Mouse (Mus musculus): Measurements from ENCODE around the gene Cdk19.
"Not testable (repeated sequence)": the region's sequence is repeated elsewhere in the genome, so short reads cannot be mapped to it uniquely, and the experiment has no call there.

The Cdk19 gene

DNA sequence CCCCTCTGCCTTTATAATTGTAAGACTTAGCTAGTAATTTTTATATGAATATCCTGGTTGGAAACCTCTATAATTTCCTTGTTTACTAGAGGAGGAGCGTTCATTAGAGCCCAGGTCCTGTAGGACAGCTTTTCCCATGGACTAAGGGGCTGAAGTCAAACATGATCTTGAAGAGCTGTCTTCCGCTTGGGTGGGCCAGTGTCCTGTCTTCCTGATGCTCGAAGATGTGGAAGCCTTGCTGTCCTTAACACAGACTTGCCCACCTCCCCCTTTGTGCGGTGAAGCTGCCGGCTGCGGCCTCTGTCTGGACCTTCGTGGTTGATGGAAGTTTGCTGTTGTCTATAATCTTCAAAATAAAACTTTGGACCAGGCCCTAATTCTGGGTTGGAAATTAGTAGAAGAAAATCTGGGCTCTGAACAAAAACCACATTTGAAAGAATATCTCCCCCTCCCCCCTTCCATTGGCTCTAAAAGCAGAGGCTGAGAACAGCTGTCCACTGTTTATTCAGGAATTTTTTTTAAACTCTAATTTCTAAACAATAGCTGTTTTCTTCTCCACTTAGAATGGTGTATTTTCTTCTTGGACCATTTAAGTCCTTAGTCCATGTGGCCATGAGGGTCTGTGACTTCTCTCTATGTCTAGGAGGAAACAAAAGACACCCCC, 184.1 kb downstream of the Cdk19 start:
- DNase-seq (ENCODE audit: low spot score in 2 of 2): no peak

DNA sequence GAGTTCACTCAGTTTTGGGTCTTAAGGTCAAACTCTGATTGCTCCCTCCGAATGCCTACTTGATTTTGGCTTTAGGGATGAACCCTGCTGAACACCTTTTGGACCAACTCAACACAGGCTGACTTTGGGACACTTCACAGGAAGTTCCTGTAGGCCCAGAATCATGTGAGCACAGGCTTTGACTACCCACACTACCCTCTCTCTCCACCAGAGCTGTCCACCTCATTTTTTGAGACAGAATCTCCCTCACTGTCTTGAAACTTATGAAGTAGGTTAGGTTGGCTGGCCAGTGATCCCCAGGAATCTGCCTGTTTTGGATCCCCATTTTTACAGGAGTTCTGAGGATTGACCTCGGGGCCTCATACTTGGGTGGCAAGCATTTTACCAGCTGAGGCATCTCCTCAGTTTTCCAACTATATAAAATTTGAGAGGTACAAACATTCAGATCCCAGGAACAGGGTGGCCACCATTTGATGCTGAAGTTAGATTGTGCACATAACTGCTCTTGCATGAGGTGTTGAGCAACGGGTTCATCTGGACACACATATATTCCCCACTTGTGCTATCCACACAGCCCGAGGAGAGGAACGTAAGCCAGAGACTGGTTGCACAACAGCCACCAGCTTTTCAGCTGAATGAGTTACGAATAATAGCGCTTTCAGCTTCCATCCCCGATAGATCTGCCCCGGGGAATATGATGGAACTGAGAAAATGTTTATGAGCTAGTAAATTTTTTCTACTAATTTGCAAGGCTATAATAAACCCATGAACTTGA, 184.9 kb downstream of the Cdk19 start:
- DNase-seq (ENCODE audit: low spot score in 2 of 2): no peak

DNA sequence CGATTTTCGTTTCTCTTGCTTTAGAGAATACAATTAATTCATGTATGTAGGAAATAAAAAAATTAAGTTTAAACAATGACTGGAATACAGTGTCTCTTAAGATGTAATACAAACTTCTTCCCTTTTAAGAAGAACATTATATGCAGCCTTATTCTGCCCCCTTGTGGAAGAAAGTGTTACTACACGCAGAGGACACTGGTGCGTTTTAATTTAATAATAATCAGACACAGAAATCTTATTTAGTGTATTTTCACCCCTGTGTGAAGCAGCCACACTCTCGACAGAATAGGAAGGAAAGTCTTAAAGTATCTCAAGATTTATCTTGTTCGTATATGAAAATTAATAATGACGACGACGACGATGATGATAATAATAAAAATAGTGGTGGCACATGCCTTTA, 185.6 kb downstream of the Cdk19 start:
- DNase-seq (ENCODE audit: low spot score in 2 of 2): peak; percentile 24 to 72

DNA sequence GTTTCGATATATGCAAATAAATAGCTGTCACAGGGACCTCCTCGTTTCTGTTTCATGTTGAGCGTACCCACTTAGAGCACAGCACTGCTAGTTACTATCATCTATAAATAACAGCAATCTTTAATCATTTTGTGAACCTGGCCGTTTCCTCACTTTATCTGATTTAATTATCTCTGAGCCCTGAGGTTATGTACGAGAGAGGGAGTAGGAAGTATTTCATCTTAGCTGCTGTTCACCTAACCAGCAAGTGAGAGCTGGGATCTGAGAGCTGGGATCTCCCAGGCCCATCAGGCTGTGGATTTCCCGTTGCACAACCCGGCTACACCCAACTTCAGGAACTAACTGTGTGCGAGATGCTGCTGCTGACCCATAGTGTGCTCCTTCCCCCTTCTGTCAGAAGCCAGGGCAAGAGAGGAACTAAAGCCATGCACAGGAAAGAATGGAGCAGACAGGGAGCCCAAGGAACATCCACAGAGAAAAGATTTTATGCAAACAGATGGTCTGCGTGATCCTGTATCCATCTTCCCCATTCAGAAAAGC, 186.3 kb downstream of the Cdk19 start:
- no peak for DNase-seq (ENCODE audit: low spot score in 2 of 2)

DNA sequence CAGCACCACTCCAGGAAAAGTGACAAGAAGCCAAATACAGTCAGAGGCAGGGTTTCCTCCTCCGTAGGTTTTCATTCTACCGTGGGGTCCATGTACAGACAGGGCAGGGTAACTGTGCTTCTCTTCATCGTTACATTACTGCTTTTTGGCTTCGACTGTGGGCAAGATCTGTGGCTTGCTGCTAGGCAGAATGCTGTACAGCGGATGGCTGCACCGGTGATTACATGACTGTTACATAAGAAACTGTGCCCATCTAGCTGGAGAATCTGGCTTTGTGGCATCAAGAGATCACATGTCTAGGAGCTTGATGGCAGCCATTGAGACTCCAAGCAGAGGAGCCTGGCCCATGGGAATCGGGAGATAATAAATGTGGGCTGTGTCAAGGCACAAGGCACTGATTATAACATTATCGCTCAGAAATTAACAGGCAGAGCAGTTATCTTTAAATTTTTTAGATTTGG, 187.0 kb downstream of the Cdk19 start:
- no peak for DNase-seq (ENCODE audit: low spot score in 2 of 2)

DNA sequence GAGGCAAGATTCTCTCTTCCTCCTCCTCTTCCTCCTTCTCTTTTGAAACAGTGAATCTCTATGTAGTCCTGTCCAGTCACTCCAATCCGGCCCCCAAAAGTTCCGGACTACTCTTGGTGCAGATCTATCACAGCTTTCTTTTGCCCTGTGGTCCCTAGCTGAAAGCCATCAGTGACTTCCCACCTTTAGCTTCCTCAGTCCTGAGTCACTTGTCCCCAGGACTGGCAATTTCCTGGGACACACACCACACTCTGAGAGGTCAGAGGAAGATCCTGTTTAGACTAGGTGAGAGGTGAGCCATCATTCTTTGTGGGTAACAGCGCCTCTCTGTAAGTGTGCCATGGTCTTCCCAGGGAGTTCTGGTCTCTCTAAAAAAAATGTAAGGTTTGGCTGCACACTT, 187.6 kb downstream of the Cdk19 start:
- DNase-seq (ENCODE audit: low spot score in 2 of 2): no peak

DNA sequence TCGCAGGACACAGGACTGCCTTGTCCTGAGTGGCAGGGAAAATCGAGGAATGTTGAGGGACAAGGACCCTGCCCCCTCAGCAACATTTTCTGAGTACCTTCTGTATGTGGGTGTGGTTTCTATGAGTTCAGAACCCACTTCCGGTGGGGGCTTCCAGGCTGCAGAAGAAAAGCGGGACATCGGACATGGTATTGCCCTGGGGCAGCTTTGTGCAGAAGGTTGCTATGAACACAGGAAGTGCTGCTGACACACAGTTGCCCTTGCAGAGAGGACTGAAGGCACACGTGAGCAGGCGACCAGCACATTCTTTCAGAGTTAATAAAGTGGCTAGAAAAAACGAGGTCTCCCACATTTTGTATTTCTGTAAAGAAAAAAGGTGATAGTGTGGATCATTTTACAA, 188.2 kb downstream of the Cdk19 start:
- DNase-seq (ENCODE audit: low spot score in 2 of 2): no peak

DNA sequence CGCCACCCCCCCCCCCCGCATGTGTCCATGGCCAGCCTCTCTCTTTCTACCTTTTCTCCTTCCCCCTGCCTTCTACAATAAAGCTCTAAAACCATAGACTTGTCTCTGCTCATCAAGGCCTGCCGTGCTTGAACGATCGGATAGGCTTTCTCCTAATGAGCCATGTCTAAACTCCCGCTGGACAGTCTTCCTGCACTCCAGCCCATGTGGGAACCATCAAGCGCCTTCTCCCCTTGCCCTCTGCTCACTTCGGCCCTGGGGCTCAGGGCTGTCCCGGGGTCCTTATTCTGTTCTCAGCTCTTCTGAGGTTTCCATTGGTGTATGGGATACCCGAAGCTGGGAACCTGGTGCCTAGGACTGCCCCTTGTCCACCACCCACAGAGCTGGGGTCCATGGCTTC, 189.3 kb downstream of the Cdk19 start:
- no peak for DNase-seq (ENCODE audit: low spot score in 2 of 2)

DNA sequence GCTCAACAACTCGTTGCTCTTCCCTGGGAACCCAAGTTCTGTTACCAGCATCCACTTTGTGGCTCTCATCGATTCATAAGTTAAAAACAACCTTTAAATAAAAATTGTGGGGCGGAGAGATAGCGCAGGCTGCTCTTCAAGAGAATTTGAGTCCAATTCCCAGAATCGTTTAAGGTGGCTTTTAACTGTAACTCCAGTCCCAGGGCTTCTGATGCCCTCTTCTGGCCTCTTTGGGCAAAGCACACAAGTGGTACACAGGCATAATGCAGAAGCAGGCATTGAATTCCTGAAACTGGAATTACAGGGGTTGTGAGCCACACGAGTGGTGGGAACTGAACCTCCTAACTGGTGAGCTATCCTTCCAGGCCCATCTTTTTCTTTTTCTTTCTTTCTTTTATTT, 190.3 kb downstream of the Cdk19 start:
- DNase-seq (ENCODE audit: low spot score in 2 of 2): peak in 1 of 2 experiments; percentile 30

DNA sequence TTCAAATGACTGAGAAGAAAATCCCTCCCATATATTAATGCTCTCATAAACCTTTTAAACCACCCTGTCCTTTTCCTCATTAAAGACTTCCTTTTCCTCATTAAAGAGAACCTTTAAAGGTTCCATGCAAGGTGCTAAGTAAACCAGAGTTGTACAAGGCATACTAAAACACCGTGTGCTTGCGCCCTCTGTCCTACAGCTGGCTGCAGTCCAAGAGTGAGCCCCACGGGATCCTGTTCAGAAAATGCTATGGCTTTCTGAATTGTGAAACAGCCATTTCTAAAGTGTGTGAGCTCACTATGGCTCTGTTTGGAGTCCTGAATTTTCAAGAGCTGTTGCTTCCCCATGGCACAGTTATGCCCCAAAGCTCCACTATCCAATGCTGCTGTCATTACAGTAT, 191.3 kb downstream of the Cdk19 start:
- DNase-seq (ENCODE audit: low spot score in 2 of 2): no peak

DNA sequence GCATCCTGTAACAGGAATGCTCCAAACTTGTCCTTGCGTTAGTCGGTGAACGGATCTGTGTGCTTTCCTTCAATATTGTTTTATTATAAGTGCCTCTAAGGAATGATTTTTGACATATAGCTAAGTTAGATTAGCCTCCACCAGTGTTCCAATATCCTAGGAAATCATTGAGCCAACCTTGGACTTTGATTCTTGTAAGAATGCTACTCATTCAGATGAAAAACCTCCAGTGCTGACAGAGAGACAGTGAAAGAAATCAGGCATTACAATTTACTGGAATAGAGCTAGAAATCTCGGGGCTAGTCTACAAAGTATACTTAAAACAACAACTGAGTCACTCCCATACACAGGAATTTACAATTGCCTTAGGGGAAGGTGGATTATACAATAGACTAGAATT, 193.2 kb downstream of the Cdk19 start:
- not testable (repeated sequence) for DNase-seq (ENCODE audit: low spot score in 2 of 2)

Measured in frontal cortex, postnatal 36 days (tissue).